Mouse (Mus musculus) adrenal gland, adult 2 months (tissue): Measurements from ENCODE around the gene Hyal2. TPM values are rescaled to one million over a fixed set of nuclear protein-coding genes. Genes with fewer than 3 reads are reported as not detected.

Source experiments
- DNase-seq: peaks from one replicate; pipeline ENCODE4 v3.0.0; 2021
- polyA plus RNA-seq: library from polyadenylated mRNA; depleted of rRNA; stranded (reverse); fragments of >200 nt; gene quantifications from 2 replicates; pipeline ENCODE4 v1.2.3, GENCODE M21; 2012
- total RNA-seq, 2 experiments: library from RNA; stranded (reverse); gene quantifications; 2 replicates each; pipeline ENCODE4 v1.2.3; 2021

The Hyal2 gene
- total and polyA plus RNA-seq, 3 experiments: 36.8 to 102 (median 52.8) TPM

DNA sequence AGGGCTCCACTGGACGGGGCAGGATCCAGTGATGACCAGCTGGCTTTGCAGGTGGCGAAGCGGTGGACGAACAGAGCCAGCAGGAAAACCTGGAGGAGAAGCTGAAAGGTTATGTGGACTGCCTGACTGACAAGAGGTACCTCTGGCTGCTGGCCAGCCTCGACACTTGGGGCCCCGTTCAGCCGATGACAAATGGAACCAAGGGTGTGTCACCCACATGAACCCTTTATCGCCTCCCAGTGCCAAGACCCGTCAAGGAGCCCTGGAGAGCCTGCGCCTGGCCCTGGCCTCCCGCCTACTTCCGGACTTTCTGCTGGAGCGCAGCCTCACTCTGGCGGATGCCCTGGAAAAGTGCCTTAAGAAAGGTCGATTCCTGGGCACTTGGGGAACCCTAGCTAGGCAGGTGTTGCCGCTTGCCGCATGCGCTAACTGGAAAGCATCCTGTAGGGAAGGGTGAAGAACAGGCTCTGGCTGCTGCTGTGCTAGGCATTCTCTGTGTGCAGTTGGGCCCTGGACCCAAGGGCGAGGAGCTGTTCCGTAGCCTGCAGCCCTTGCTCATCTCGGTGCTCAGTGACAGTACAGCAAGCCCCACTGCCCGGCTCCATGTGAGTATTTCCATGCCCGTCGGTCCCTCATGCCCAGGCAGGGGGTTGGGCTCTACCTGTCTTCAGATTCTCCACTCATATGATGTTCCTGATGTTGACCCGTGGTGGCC is 22.5 kb downstream of the Hyal2 start:
- DNase-seq: no peak

- no peak for DNase-seq
Measured at GRCm38 (mm10) chr9:107590773-107591060, 23.0 kb downstream of the Hyal2 start.

DNA sequence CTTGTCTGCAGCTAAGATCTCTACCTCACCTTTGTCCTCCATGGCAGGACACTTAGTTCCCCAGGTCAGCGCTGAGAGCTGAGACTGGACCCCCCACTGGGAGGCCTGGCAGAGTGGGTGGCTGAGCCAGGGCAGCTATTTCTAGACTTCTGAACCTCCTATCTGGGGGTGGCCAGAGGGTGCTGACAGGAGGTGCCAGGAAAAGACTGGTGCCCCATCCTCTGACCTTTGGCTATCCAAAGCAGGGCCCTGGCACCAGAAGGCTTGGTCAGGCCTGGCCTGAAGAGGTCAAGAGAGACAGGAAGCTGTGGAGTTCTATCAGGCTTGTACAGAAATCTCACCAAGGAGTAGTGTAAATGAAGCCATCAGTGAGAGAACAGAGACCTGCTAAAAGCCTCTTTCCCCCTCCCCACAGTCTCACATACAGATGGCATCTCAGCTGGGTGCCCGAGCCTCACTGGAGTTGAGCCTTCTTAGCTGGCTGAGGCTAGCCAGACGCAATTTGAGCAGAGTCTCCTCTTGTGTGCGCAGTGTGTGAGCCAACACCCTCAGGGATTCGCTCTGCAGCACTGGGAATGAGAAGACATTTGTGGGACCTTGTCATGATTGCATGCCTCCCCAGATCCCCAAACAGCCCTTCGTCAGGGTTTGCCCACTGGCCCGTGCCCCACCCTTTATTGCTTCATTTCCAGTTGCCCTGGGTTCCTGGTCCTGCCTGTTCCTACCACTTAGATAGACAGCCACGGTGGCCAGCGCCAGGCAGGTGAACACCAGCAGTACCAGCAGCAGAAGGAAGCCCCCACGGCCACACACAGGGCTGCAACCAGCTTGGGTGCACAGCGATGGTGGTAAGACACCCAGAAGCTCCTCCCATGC is 25.6 kb downstream of the Hyal2 start:
- no peak for DNase-seq

GRCm38 (mm10) chr9:107594281-107595062 is 26.7 kb downstream of the Hyal2 start:
- no peak for DNase-seq

DNA sequence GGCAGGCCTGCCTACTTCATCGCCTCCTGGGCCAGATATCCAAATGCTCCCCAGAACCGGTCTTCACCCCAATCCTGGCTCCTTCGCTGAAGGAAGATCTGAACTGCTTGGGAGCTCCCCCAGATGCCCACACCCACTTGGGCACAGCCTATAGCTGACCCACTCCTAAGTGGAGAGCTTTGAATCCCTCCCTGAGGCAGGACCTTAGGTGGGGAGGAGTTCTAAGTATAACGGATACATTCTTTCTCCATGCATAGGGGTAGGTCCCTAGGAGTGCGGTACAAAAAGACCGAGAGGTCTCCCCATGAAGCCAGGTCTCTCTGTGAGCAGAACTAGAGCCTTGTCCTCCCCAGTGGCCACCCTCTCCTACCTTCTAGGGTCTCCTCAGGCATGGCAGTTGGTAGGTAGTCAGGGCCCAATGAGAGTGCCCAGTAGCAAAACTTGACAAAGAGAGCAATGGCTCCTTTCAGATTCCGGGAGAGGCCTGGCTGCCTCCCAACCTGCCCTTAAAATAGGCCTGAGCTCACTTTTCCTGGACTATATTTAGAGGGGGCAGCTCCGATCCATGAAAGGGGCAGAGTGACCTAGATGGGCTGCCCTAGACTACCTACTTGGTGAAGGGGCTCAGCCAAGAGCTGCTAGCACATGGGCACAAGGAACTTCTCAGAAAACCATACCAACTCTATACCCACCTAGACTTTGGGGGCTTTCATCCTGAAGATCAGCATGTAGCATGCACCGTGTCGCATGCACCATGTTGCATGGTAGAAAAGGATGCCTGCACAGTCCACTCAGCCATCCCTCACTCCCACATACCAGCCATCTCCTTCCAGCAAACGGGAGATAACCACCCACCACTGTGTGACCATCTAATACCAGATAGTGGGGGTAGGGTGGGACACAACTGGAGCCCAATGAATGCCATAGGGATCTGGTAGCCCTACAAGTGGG is 29.1 kb downstream of the Hyal2 start:
- DNase-seq: no peak

- DNase-seq: no peak
Measured at GRCm38 (mm10) chr9:107598385-107598784, 30.6 kb downstream of the Hyal2 start.

DNA sequence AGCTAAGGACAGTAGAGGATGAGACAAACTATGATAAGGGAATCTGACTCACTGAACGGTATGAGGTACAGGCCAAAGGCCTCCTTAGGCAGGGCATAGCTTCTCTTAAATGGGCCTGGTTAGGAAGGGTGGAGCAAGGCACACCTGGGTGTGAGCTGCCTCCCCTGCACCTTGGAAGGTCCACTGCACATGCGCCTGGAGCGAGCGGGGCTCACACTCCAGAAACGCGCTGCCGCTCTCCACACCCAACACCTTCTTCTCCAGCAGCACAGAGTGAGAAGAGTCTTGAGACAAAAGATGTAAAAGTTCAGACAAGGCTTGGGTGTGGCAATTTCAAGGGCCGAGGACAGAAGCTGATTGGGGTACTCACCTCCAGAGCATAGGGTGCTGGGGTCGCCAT is 31.7 kb downstream of the Hyal2 start:
- no peak for DNase-seq

GRCm38 (mm10) chr9:107599842-107600241 is 32.1 kb downstream of the Hyal2 start:
- DNase-seq: no peak

DNA sequence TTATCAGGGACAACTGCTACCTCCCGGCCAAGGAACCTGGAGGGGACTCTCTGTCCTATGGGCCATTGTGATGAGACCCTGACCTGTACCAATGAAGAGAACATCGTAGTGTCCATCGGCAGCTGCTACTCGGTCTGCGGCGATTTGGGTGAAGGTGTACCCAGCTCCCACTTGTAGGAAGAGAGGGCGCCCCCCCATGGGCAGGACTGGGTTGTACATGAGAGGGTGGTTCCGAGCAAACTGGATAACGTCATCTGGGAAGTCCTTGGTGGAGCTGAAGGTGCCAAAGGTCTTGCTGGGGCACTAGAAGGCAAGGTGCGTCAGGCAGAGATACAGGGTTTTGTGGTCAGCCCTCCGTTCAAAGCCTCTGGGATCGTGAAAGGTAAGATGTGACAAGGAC is 33.0 kb downstream of the Hyal2 start:
- DNase-seq: no peak

DNA sequence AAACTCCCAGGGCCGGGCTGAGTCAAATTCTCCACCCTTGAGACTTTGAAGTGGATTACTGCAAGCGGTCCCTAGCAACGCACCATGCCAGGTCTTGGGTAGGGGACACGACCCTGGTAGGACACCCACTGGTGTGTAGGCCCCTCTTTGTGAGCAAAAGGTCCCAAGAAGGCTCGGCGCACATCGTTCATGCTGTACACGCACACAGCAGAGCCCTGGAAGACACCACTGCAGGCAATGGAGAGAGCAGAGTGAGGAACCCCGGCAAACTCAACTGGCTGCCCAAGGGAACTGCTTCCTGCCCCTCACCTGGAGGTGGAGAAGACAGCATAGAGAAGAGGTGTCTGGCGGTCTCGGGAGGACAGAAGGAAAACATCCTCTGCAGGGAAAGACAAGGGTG is 33.5 kb downstream of the Hyal2 start:
- no peak for DNase-seq

DNA sequence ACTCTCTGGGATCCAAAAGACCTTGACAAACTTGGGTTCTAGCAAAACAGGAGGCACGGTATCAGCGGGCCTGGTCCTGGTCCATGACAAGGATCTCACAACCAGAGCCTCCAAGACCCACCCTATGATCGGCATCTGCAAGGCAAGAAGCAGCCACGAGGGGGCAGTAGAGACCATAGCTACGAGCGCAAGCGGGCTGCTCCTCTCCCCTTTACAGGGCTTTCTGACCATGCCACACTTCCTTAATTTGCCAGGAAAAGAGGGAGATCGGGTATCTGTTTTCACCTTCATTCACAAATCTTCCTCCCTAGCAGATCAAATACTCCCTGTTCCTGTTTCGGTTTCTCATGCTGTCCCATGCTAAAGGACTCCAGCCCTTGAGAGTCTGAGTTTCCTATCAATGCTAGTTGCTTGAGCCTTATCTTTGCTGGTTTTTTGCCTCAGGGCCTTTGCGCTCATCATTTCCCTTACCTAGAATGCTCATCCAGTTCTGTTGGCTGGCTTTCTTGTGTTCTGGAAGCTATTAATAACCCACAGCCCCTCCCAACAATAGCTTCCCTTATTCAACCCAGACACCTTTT is 34.4 kb downstream of the Hyal2 start:
- peak; percentile 91 for DNase-seq

DNA sequence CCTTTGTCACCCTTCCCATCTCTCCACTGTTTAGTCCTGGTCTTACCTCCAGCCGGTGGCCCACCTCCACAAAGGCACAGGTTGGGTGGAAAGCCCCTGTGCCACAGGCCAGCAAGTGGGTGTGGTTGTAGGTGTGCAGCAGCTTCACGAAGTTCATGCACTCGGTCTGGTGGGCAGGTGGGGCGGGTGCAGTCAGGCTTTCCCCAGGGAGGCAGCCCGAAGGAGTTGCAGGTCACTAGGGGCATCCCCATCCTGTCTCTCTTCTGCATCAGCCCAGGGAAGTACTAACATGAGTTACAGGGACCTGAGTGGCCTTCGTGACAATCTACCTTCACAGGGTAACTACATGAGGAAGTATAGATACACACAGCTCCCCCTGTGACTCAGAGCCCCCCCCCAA is 35.5 kb downstream of the Hyal2 start:
- DNase-seq: no peak

GRCm38 (mm10) chr9:107605041-107605661 is 37.4 kb downstream of the Hyal2 start:
- DNase-seq: no peak

DNA sequence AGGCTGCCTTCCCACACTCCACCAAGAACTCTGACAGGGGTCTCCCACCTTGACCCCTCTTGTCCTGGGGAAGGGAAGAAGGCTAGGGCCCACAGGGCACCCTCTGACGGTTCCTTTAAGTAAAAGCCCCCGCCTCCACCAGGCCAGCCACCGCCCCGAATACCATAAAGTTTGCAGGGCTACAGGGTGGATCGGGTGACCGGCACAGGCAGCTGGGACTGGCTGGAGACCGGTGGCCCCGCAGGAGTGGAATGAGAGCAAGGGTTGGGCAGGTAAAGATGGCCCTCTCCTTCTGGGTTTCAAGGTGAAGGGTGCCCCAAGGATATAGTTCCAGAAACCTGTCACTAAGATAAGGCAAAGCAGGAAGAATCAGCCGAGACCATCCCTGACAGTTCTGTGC is 38.8 kb downstream of the Hyal2 start:
- DNase-seq: no peak

GRCm38 (mm10) chr9:107607036-107607435 is 39.3 kb downstream of the Hyal2 start:
- no peak for DNase-seq

GRCm38 (mm10) chr9:107607653-107608245 is 40.0 kb downstream of the Hyal2 start:
- no peak for DNase-seq

- DNase-seq: no peak
Measured at GRCm38 (mm10) chr9:107608741-107609432, 41.1 kb downstream of the Hyal2 start, which contains the start of gene Sema3b. Sema3b (minus strand) TSS chr9:107609229.

DNA sequence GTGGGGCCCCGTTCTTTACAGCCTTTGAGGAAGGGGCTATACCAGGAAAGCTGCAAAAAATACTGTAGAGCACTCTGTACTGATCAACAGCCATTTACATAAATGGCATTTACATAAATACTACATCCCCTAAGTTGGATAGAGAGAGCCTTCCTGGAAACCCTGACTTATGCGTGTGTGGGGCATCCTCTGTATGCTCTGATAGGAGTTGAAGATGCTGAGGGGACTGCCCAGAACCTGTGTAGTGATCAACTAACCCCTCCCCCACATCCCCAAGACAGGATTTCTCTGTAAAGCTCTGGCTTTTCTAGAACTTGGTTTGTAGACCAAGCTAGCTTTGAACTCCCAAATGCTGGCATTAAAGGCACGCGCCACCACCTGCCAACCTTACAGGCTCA is 41.7 kb downstream of the Hyal2 start:
- DNase-seq: no peak

- DNase-seq: no peak
Measured at GRCm38 (mm10) chr9:107611456-107612190, 43.9 kb downstream of the Hyal2 start.
